Mouse (Mus musculus): ENCODE results near the gene Parp14. TPM values are rescaled to one million over a fixed set of nuclear protein-coding genes. Genes with fewer than 3 reads are reported as not detected.

The Parp14 gene
- polyA plus RNA-seq, 1 experiment from 2014 or later: 1.9 TPM

GRCm38 (mm10) chr16:35784134-35784725 lies 87.1 kb downstream of the Parp14 start:
- Histone ChIP-seq H3K27me3 (ENCODE audit: control insufficient read depth, insufficient read depth, low read depth, low read length) (no peaks in the 10 kb centered on the region), H3K4me2 (ENCODE audit: low read depth, low read length) (no peak overlapping the region), H3K4me1 (replicated peaks; ENCODE audit: control insufficient read depth, insufficient read depth, low read length) (no peaks in the 10 kb centered on the region), H3K4me3 (ENCODE audit: low read length) (no peak overlapping the region), H3K27ac (ENCODE audit: low read length) (no peak overlapping the region), H3K9me3 (ENCODE audit: control insufficient read depth, low read length) (no peaks in the 10 kb centered on the region), H3K9ac (ENCODE audit: low read length) (no peak overlapping the region), H3K36me3 (ENCODE audit: control insufficient read depth, insufficient read depth, low read length) (peaks cover 2% of the 10 kb centered on the region; the same call in 1 of the 2 replicates)
- WGBS: 49% methylated on average over 7 of the region's 7 CpGs
- ATAC-seq (ENCODE audit: low read depth): no peak

GRCm38 (mm10) chr16:35783207-35783573 lies 88.2 kb downstream of the Parp14 start:
- ATAC-seq (ENCODE audit: low read depth): no peak
- Histone ChIP-seq H3K4me3 (ENCODE audit: low read length) (no peak overlapping the region), H3K4me2 (ENCODE audit: low read depth, low read length) (no peak overlapping the region), H3K27me3 (ENCODE audit: control insufficient read depth, insufficient read depth, low read depth, low read length) (no peaks in the 10 kb centered on the region), H3K36me3 (ENCODE audit: control insufficient read depth, insufficient read depth, low read length) (no peaks in the 10 kb centered on the region), H3K4me1 (replicated peaks; ENCODE audit: control insufficient read depth, insufficient read depth, low read length) (no peaks in the 10 kb centered on the region), H3K9me3 (ENCODE audit: control insufficient read depth, low read length) (no peaks in the 10 kb centered on the region), H3K27ac (ENCODE audit: low read length) (no peak overlapping the region), H3K9ac (ENCODE audit: low read length) (no peak overlapping the region)
- 83% methylated on average over 3 of the region's 3 CpGs for WGBS

Other genes with a start within 250 kb of the Parp14 start
- 10.0 and 11.6 TPM in 2 replicates for gene Dirc2, start 102.2 kb downstream of the Parp14 start, polyA plus RNA-seq (2015; fragmentation: Nextera tagmentation; extraction: Ambion mirVana)
- 12.1 and 13.3 TPM in 2 replicates for gene Hspbap1, start 101.2 kb downstream of the Parp14 start, polyA plus RNA-seq (2015; fragmentation: Nextera tagmentation; extraction: Ambion mirVana)
- 8.8 and 11.1 TPM in 2 replicates for gene Parp9, start 66.9 kb upstream of the Parp14 start, polyA plus RNA-seq (2015; fragmentation: Nextera tagmentation; extraction: Ambion mirVana)
- gene Dtx3l, start 67.6 kb upstream of the Parp14 start, polyA plus RNA-seq (2015; fragmentation: Nextera tagmentation; extraction: Ambion mirVana): 6.9 and 7.0 TPM in 2 replicates
- 29.5 and 34.8 TPM in 2 replicates for gene Kpna1, start 107.2 kb upstream of the Parp14 start, polyA plus RNA-seq (2015; fragmentation: Nextera tagmentation; extraction: Ambion mirVana)
- gene Wdr5b, start 169.6 kb upstream of the Parp14 start, polyA plus RNA-seq (2015; fragmentation: Nextera tagmentation; extraction: Ambion mirVana): 9.9 and 10.2 TPM in 2 replicates
- gene Fam162a, start 200.1 kb upstream of the Parp14 start, polyA plus RNA-seq (2015; fragmentation: Nextera tagmentation; extraction: Ambion mirVana): 296 and 318 TPM in 2 replicates
- 72.9 and 78.4 TPM in 2 replicates for gene Ccdc58, start 200.1 kb upstream of the Parp14 start, polyA plus RNA-seq (2015; fragmentation: Nextera tagmentation; extraction: Ambion mirVana)